Mouse (Mus musculus): ENCODE data around the gene Zbtb8os. TPM values are rescaled to one million over a fixed set of nuclear protein-coding genes. Genes with fewer than 3 reads are reported as not detected.
A peak's percentile ranks its signal among the peaks of the same experiment; 100 is the strongest.
"Not testable (repeated sequence)": the region's sequence is repeated elsewhere in the genome, so short reads cannot be mapped to it uniquely, and the experiment has no call there.

The Zbtb8os gene
- total RNA-seq, 2 experiments from 2014 or later: 23.7 to 26.3 TPM

DNA sequence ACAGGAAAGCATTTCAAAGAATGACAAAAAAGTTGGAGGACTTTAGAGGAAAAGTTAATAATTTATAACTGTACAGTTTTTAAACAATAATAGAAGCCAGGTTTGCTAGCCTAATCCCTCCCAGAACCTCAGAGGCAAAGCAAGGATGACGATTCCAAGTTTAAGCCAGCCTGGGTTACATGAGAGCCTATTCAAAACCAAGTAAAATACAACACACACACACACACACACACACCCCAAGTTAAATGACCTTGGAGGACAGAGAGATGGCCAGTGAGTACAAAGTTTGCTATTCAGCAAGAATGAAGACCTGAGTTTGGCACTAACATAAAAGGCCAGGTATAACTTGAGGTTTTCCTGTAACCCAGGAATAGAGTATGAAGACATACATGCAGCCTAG is 9.3 kb upstream of the Zbtb8os start:
- no peak for DNase-seq (ENCODE audit: low spot score in 2 of 2)

GRCm38 (mm10) chr4:129332846-129333245 is 2.6 kb upstream of the Zbtb8os start:
- no peak for DNase-seq (ENCODE audit: low spot score in 2 of 2)

DNA sequence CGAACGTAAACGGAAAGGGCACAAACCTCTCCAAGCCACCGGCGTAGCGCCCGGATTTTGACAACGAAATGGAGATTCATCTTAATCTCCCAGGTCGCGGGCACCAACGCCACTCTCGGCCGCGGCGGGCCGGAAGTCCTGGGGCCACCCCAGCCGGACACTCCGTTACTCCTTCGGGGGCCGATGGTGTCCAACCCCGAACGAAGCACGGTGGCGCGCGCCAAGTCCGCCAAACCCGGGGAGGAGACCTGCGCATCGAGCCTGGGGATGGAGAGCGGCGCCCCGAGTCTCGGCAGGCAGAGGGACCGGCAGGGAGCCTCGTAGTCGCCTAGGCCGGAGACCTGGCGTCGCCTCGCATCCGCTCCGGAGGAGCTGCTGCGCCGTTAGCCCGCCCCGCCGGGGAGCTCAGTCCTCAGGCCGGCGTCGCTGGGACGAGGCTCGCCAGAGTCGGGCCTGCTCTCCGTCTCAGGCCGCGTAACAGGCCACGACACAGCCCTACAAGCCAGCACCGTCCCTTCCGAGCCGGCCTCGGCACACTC is 749 bp upstream of the Zbtb8os start:
- DNase-seq (ENCODE audit: low spot score in 2 of 2): peak in 1 of 2 experiments; percentile 37

DNA sequence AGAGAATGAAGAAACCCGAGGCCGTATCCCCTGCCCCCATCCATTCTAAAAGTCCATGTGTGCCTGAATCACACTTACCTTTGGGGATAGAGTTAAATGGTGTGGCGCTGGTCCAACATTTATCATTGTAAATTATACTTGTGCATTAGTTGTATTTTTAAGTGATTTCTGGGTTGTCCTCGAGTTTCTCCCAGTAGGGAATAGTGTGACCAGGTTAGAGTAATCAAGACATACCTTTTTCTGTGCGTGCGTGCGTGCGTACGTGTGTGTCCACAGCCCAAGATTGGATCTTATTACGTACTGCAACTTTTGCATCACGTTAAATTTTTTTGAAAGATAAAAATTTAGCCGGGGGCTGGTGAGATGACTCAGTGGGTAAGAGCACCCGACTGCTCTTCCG is 796 bp downstream of the Zbtb8os start:
- DNase-seq (ENCODE audit: low spot score in 2 of 2): peak in 1 of 2 experiments; percentile 6

DNA sequence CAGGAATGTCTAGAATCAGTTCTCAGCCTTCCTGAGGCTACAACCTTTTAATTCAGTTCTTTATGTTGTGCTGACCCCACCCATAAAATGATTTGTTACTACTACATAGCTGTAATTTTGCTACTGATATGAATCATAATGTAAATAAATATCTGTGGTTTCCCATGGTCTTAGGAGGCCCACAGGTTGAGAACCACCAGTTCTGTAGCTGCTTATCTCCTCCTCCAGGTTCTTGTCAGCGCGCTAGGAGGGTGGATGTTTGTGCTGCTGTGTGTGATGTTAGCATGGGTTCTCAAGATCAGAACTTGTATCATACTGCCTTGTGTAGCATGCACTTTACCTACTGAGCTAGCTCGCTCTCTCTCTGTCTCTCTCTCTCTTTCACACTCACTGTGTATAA is 4.2 kb downstream of the Zbtb8os start:
- no peak for DNase-seq (ENCODE audit: low spot score in 2 of 2)

DNA sequence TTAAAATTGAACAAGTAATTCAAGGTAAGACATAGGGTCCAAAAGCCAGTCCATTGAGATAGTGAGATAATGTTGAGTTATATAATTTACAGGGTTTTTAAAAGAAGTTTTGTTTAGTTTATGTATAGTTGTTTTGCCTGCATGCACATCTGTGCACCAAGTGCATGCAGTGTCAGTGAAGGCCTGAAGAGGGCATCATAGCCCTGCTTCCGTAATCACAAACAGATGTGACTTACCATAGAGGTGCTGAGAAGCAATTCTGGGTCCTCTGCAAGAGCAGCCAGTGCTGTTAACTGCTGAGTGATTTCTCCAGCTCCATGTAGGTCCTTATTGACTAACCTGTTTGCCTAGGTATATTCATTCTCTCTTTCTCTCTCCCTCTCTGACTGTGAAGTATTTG is 6.4 kb downstream of the Zbtb8os start:
- no peak for DNase-seq (ENCODE audit: low spot score in 2 of 2)

GRCm38 (mm10) chr4:129342705-129343104 is 7.2 kb downstream of the Zbtb8os start:
- no peak for DNase-seq (ENCODE audit: low spot score in 2 of 2)

- peak; percentile 10 to 65 for DNase-seq (ENCODE audit: low spot score in 2 of 2)
Observed at GRCm38 (mm10) chr4:129346481-129347154, 11.1 kb downstream of the Zbtb8os start.

DNA sequence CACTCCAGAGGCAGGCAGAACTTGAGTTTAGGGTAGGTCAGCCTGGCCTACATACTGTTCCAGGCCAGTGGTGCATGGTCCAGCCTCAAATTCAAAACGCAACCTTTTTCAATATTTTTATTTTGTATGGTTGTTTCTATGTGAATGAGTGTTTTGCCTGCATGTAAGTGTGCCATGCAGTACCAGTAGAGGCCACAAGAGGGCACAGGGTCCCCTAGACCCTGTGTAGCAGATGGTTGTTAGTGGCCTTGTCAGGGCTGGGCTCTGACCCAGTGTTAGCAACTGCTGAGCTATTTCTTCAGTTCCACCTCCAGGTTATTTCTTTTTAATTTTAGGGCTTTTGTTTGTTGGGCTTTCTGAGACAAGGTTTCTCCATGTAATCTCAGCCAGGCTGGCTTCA is 15.1 kb downstream of the Zbtb8os start:
- DNase-seq (ENCODE audit: low spot score in 2 of 2): peak; percentile 53 to 66

- DNase-seq (ENCODE audit: low spot score in 2 of 2): peak; percentile 13 to 64
Observed at GRCm38 (mm10) chr4:129351111-129351510, 15.6 kb downstream of the Zbtb8os start.

DNA sequence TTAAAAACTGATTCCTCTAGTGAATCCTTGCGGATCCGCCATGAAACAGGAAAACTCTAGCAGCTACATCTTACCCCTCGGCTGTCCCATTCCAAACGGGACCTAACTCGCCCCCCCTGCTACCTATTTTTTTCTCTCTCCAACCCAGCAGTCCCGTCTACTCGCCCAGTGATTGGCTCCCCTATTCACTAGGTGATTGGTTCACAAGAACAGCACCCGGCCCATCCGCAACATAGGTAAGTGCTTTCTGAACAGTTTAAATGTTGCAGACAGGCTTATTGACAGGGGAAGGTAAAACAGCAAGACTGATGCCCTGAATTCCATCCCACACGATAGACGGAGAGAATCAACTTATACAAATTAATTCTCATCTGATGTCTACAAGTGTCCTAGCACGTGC is 17.7 kb downstream of the Zbtb8os start:
- no peak for DNase-seq (ENCODE audit: low spot score in 2 of 2)

DNA sequence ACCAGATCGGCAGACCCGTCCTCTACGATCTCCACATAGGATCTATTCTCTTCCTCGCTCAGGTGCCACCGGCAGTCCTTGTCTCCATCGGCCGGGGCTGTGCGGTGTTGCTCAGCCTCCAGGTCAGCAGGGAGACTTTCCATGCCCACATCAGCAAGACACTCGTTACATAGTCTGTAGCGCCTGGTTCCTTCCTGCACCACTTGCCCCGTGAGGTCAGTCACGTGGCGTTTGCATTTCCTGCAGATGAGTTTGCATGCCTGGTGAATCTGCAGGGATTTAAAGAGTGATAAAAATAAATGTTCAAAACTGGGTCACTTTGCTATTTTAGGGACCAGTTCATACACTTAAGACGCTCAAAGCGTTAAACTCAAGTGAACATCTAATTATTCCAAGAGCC is 18.7 kb downstream of the Zbtb8os start:
- DNase-seq (ENCODE audit: low spot score in 2 of 2): no peak

DNA sequence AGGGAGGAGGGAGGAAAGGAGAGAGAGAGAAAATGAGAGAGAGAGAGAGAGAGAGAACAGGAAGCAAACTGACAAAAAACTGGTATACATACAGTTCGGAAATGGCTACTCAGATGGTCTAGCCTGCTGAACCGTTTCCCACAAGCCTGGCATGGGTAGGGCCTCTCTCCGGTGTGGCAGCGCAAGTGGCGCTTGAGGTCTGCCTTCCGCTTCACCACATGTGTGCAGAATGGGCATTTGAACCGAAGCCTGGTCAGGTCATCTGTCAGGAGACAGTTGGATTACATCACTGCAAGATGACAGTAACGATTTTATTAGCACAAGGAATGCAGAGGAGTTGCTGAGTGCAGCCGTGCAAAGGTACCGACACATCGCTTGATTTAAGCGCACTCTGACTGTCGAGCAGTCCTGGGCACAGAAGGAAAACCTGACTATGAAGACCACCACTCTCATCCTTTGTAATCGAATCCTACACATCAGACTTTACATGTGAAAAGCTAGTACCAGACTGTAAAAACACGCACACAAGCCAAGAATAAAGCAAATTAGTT is 22.2 kb downstream of the Zbtb8os start:
- no peak for DNase-seq (ENCODE audit: low spot score in 2 of 2)

DNA sequence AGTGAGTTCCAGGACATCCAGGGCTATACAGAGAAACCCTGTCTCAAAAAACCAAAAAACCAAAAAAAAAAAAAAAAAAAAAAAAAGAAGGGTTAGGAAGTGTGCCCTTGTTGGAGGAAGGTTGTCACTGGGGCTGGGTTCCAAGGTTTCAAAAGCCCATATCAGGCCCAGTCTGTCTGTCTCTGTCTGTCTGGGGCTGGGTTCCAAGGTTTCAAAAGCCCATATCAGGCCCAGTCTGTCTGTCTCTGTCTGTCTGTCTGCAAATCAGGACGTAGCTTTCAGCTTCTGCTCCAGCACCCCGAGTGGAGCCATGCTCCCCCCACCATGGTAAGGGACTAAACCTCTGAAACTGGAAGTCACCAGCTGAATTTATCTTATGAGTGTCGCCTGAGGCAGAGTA is 26.7 kb downstream of the Zbtb8os start:
- not testable (repeated sequence) for DNase-seq (ENCODE audit: low spot score in 2 of 2)

DNA sequence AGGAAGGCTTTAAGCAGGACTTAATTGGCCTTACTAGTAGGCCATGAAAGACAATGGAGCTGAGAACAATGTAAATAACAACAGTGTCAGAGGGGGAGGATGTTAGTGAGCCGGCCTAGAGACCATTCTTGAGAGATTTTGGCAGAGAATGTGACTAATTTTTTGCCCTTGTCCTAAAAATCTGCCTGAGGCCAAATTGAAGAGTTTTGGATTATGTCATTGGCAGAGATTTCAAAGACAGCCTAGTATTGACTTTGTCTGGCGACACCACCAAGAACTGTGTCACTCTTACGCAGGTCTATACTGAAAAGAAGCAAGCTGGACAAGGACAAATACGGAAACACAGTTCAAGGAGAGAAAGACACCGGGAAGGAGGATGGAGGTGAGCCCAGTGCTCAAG is 27.3 kb downstream of the Zbtb8os start:
- no peak for DNase-seq (ENCODE audit: low spot score in 2 of 2)

DNA sequence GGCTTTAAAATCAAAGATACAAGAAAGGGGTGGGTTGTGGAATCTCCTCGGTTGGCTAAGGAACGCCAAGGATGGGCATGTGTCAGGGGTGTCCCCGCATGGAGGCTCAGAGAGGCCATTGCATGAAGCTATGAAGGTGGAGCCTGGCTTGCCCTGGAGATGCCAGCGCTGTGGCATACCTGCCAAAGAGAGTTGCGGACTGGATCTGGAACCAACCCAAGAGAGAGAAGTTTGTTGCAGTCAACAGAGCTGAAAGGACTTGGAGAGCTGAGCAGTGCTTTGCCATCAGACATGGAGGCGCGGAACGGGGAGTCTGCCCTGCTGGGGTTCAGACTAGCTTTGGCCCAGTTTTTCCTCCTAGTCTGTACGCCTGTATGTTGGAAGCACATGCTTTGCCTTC is 28.0 kb downstream of the Zbtb8os start:
- no peak for DNase-seq (ENCODE audit: low spot score in 2 of 2)

GRCm38 (mm10) chr4:129364379-129364778 is 28.9 kb downstream of the Zbtb8os start:
- DNase-seq (ENCODE audit: low spot score in 2 of 2): no peak

GRCm38 (mm10) chr4:129365224-129365623 is 29.7 kb downstream of the Zbtb8os start:
- DNase-seq (ENCODE audit: low spot score in 2 of 2): no peak

DNA sequence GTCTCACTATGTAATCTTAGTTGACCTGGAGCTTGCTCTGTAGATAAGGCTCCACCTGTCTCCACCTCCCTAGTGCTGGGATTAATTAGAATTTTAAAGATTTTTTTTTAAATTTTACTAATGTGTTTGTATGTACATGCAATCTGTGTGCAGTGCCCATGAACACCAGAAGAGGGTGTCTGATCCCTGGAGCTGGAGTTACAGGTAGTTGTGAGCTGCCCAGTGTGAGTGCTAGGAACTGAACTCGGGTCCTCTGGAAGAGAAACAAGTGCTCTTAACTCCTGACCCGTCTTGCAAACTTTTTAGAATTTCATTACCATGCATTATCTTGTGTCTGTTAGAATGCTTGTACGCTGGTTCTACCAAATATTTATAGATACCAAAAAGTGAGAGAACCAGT is 35.9 kb downstream of the Zbtb8os start:
- no peak for DNase-seq (ENCODE audit: low spot score in 2 of 2)

GRCm38 (mm10) chr4:129373202-129373976 is 37.9 kb downstream of the Zbtb8os start:
- no peak for DNase-seq (ENCODE audit: low spot score in 2 of 2)

DNA sequence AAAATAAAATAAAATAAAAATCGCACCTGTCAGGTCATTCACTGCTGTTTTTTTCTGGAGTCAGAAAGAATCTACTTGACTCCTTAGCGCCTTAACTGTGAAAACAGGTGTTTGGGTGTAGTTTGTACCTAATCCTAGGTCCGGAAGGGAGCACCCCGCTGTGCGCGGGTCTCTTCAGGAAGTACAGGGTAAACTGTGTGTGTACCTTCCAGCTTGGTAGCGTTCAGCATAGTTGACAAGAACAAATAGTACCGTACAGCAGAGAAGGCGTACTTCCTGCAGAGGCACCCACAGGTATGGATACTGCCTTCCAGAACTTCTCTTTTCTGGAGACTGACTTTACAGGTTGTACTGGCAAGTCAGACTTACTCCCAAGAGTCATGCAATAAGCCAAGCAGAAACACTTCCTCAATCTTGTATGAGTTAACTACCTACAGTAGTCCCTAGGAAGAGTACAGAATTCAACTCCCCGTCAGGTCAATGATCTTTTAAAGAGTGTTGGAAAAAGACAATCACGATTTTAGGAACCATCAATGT is 38.8 kb downstream of the Zbtb8os start:
- DNase-seq (ENCODE audit: low spot score in 2 of 2): no peak

DNA sequence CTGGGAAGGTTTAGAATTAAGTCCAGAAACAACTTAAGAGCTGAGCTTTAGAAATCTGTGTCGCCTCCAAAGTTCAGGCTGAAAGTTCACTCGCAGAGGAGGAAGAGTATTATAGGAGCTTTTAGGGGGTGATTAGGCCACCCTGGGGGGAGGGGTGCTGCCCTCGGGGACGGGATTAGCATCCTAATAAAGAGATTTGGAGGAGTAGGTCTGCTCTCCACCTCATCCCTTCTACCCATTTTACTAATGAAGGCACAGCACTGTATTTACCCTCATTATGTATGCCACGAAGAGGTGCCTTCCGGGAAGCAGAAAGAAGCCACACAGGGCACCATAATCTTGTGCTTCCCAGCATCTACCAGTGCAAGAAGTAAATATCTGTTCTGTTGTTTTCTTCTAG is 39.5 kb downstream of the Zbtb8os start:
- DNase-seq (ENCODE audit: low spot score in 2 of 2): no peak
